In the genomic region with DNA sequence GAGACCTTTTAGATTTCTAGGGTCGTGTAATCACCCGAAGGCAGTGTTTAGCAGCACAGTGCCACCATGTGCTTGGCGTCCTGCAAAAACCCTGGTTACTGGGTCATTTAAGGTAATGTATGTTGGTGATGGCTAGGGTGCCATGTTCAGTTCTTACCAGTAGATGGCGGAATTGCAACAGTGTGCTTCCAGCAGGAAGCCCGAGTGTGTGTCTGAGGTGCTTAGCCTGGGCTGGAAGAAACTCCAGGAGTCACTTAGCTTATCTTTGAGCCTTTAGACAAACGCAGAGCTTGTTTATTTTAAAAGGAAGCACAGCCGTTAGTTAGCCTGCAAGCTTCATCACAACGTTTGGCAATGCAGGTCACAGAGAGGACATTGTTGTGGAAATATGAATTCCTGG, we compare ENCODE assay signal across 8 mouse cellular contexts. TPM values are rescaled to one million over a fixed set of nuclear protein-coding genes. Genes with fewer than 3 reads are reported as not detected.
DNase-seq lines count a peak whose midpoint lies in the region; ATAC-seq and TF ChIP-seq lines count a peak whose summit lies in the region.

No protein-coding gene starts in this region.

- dilution Hi-C loops in CH12.LX (cut with MboI; ENCODE audit: extremely low pct_ligation_motif_present, extremely low pct_unique_long_range_greater_than_20kb, low sequenced_read_pairs): no loop called here

- peaks cover 7% of the 10 kb centered on the region for H3K9me3 ChIP-seq in CH12.LX (replicated peaks; ENCODE audit: low read length)
- no peaks in the 10 kb centered on the region for H3K9me3 ChIP-seq in embryonic facial prominence, embryonic 15.5 days (replicated peaks)
- no peaks in the 10 kb centered on the region for H3K9me3 ChIP-seq in heart, embryonic 11.5 days (replicated peaks; ENCODE audit: control insufficient read depth, low read length)
- H3K9me3 ChIP-seq in kidney, embryonic 16.5 days (ENCODE audit: low read length): no peaks in the 10 kb centered on the region
- no peaks in the 10 kb centered on the region for H3K9me3 ChIP-seq in neural tube, embryonic 11.5 days (ENCODE audit: control insufficient read depth, low read length)
- H3K9me3 ChIP-seq in stomach, postnatal 0 days (ENCODE audit: control insufficient read depth, low read length): no peaks in the 10 kb centered on the region

- TF ChIP-seq EP300 in CH12.LX (IDR thresholded peaks at IDR 0.05; ENCODE audit: low read length): no peak
- TF ChIP-seq EP300 in stomach, postnatal 0 days (optimal IDR thresholded peaks at IDR 0.05): no peak

- H3K4me3 ChIP-seq in CH12.LX (replicated peaks in 1 of 3; ENCODE audit: low read depth in 2 of 3, low read length in 2 of 3, poor library complexity in 1 of 3): no peak overlapping the region
- H3K4me3 ChIP-seq in bone marrow, adult 2 months (replicated peaks; ENCODE audit: control insufficient read depth, low read depth, low read length): no peak overlapping the region
- H3K4me3 ChIP-seq in embryonic facial prominence, embryonic 15.5 days (replicated peaks): no peak overlapping the region
- H3K4me3 ChIP-seq in heart, embryonic 11.5 days (ENCODE audit: low read depth, low read length): no peak overlapping the region
- no peak overlapping the region for H3K4me3 ChIP-seq in kidney, embryonic 16.5 days (ENCODE audit: low read length)
- no peak overlapping the region for H3K4me3 ChIP-seq in neural tube, embryonic 11.5 days (ENCODE audit: low read depth, low read length)
- H3K4me3 ChIP-seq in stomach, postnatal 0 days (ENCODE audit: low read depth, low read length): no peak overlapping the region

- no peak overlapping the region for H3K9ac ChIP-seq in CH12.LX (ENCODE audit: insufficient read depth, low read depth)
- no peak overlapping the region for H3K9ac ChIP-seq in embryonic facial prominence, embryonic 15.5 days
- H3K9ac ChIP-seq in heart, embryonic 11.5 days (ENCODE audit: low read depth, low read length): no peak overlapping the region
- no peak overlapping the region for H3K9ac ChIP-seq in kidney, embryonic 16.5 days (replicated peaks; ENCODE audit: low read length)
- no peak overlapping the region for H3K9ac ChIP-seq in neural tube, embryonic 11.5 days (ENCODE audit: low read length)
- H3K9ac ChIP-seq in stomach, postnatal 0 days (ENCODE audit: low read length): no peak overlapping the region

- TF ChIP-seq POLR2A in CH12.LX (IDR thresholded peaks at IDR 0.05; ENCODE audit: low read depth, low read length): no peak
- TF ChIP-seq POLR2A in bone marrow, adult 2 months (IDR thresholded peaks at IDR 0.05; ENCODE audit: borderline replicate concordance, control insufficient read depth, low read depth, low read length): no peak

- H3K4me1 ChIP-seq in CH12.LX (ENCODE audit: control insufficient read depth in 1 of 2, insufficient read depth in 2 of 2): peaks cover 0 to 23% of the 10 kb centered on the region in 2 experiments; a peak in 2 of 4 replicates
- H3K4me1 ChIP-seq in bone marrow, adult 2 months (ENCODE audit: control insufficient read depth, insufficient read depth, low read length): no peaks in the 10 kb centered on the region
- H3K4me1 ChIP-seq in embryonic facial prominence, embryonic 15.5 days: 0 out of 2 replicates have a peak, but pooled peaks cover under 1% of the 10 kb centered on the region
- peaks cover 2% of the 10 kb centered on the region; the same call in 1 of the 2 replicates for H3K4me1 ChIP-seq in heart, embryonic 11.5 days (ENCODE audit: control insufficient read depth, insufficient read depth, low read length)
- H3K4me1 ChIP-seq in kidney, embryonic 16.5 days (ENCODE audit: insufficient read depth, low read length): no peaks in the 10 kb centered on the region
- no peaks in the 10 kb centered on the region for H3K4me1 ChIP-seq in neural tube, embryonic 11.5 days (ENCODE audit: control insufficient read depth, insufficient read depth, low read length)
- no peaks in the 10 kb centered on the region for H3K4me1 ChIP-seq in stomach, postnatal 0 days (replicated peaks; ENCODE audit: control insufficient read depth, insufficient read depth)

- in situ Hi-C loops in CH12.LX (cut with MboI; ENCODE audit: low pct_ligation_motif_present, low pct_unique_long_range_greater_than_20kb, low sequenced_read_pairs): loop anchor here (25.0 kb wide), 1 partner anchor 447 kb away; no protein-coding TSS in a partner anchor

- peak; percentile 69 for ATAC-seq in embryonic facial prominence, embryonic 15.5 days (ENCODE audit: insufficient number of reproducible peaks, low FRiP score, low TSS enrichment, low read depth)
- ATAC-seq in heart, embryonic 11.5 days (replicated peaks; ENCODE audit: insufficient number of reproducible peaks, low FRiP score, low TSS enrichment): peak; percentile 46; the same call in 1 of the 2 replicates
- peak; percentile 86 for ATAC-seq in kidney, embryonic 16.5 days (ENCODE audit: low FRiP score, low TSS enrichment)
- ATAC-seq in neural tube, embryonic 11.5 days (ENCODE audit: insufficient read depth, low FRiP score, low TSS enrichment): peak; percentile 38; the same call in 1 of the 2 replicates
- ATAC-seq in stomach, postnatal 0 days (ENCODE audit: low FRiP score, low TSS enrichment): peak; percentile 83

- peaks cover 0 to 16% of the 10 kb centered on the region in 2 experiments for H3K36me3 ChIP-seq in CH12.LX (replicated peaks in 1 of 2; ENCODE audit: control insufficient read depth in 1 of 2, insufficient read depth in 1 of 2, low read length in 1 of 2)
- no peaks in the 10 kb centered on the region for H3K36me3 ChIP-seq in embryonic facial prominence, embryonic 15.5 days
- H3K36me3 ChIP-seq in heart, embryonic 11.5 days (ENCODE audit: control insufficient read depth, insufficient read depth, low read length): peaks cover 9% of the 10 kb centered on the region
- no peaks in the 10 kb centered on the region for H3K36me3 ChIP-seq in kidney, embryonic 16.5 days (ENCODE audit: insufficient read depth, low read length)
- no peaks in the 10 kb centered on the region for H3K36me3 ChIP-seq in neural tube, embryonic 11.5 days (ENCODE audit: control insufficient read depth, insufficient read depth, low read length)
- H3K36me3 ChIP-seq in stomach, postnatal 0 days (ENCODE audit: control insufficient read depth, insufficient read depth, low read length): no peaks in the 10 kb centered on the region

- DNase-seq in CH12.LX (ENCODE audit: extremely low read depth) (peak; percentile 95), liver (peak; percentile 76)
- peak; percentile 82 for DNase-seq in neural tube, embryonic 11.5 days (ENCODE audit: low spot score)
- DNase-seq in stomach, postnatal 0 days (ENCODE audit: low spot score): peak; percentile 82

- no peak overlapping the region for H3K4me2 ChIP-seq in CH12.LX (ENCODE audit: insufficient read depth, low read depth, poor library complexity, severe bottlenecking)
- H3K4me2 ChIP-seq in embryonic facial prominence, embryonic 15.5 days (replicated peaks): no peak overlapping the region
- no peak overlapping the region for H3K4me2 ChIP-seq in heart, embryonic 11.5 days
- H3K4me2 ChIP-seq in kidney, embryonic 16.5 days (replicated peaks; ENCODE audit: low read depth, low read length): no peak overlapping the region
- H3K4me2 ChIP-seq in neural tube, embryonic 11.5 days (ENCODE audit: low read depth): no peak overlapping the region
- H3K4me2 ChIP-seq in stomach, postnatal 0 days (replicated peaks; ENCODE audit: low read depth): no peak overlapping the region

- no peak; the same call in none of the 2 replicates for TF ChIP-seq RAD21 in CH12.LX (IDR thresholded peaks at IDR 0.05; ENCODE audit: low read depth, low read length)

- H3K27ac ChIP-seq in CH12.LX (ENCODE audit: insufficient read depth, low read depth): no peak overlapping the region
- H3K27ac ChIP-seq in bone marrow, adult 2 months (ENCODE audit: control insufficient read depth, insufficient read depth, low read depth, low read length, poor library complexity): no peak overlapping the region
- no peak overlapping the region for H3K27ac ChIP-seq in embryonic facial prominence, embryonic 15.5 days (replicated peaks)
- no peak overlapping the region for H3K27ac ChIP-seq in heart, embryonic 11.5 days (ENCODE audit: low read depth, low read length)
- no peak overlapping the region for H3K27ac ChIP-seq in kidney, embryonic 16.5 days (ENCODE audit: low read length)
- no peak overlapping the region for H3K27ac ChIP-seq in neural tube, embryonic 11.5 days (ENCODE audit: low read depth, low read length)
- no peak overlapping the region; the same call in 1 of the 2 replicates for H3K27ac ChIP-seq in stomach, postnatal 0 days (replicated peaks)

- no peaks in the 10 kb centered on the region for H3K27me3 ChIP-seq in CH12.LX (replicated peaks)
- H3K27me3 ChIP-seq in embryonic facial prominence, embryonic 15.5 days: no peaks in the 10 kb centered on the region
- H3K27me3 ChIP-seq in heart, embryonic 11.5 days (ENCODE audit: control insufficient read depth, insufficient read depth, low read length): no peaks in the 10 kb centered on the region
- no peaks in the 10 kb centered on the region for H3K27me3 ChIP-seq in kidney, embryonic 16.5 days (ENCODE audit: insufficient read depth, low read length)
- H3K27me3 ChIP-seq in neural tube, embryonic 11.5 days (ENCODE audit: control insufficient read depth, insufficient read depth, low read length): no peaks in the 10 kb centered on the region
- no peaks in the 10 kb centered on the region for H3K27me3 ChIP-seq in stomach, postnatal 0 days (ENCODE audit: control insufficient read depth, insufficient read depth, low read length)

- peak; percentile 99 to 100 for TF ChIP-seq CTCF in CH12.LX (conservative IDR thresholded peaks at IDR 0.05 in 1 of 2, IDR thresholded peaks at IDR 0.05 in 1 of 2; ENCODE audit: low read depth in 2 of 2, low read length in 2 of 2)
- peak; percentile 94 for TF ChIP-seq CTCF in bone marrow, adult 2 months (IDR thresholded peaks at IDR 0.05; ENCODE audit: control insufficient read depth, insufficient read depth, low read length)
- TF ChIP-seq CTCF in stomach, postnatal 0 days (IDR thresholded peaks at IDR 0.05; ENCODE audit: low read depth): peak; percentile 99

- no peaks in the 10 kb centered on the region for H3K79me2 ChIP-seq in CH12.LX (replicated peaks; ENCODE audit: control insufficient read depth, extremely low read depth, insufficient read depth, poor library complexity, severe bottlenecking)

- WGBS in bone marrow, adult 2 months: 0% methylated on average over 8 of the region's 8 CpGs
- 2% methylated on average over 8 of the region's 8 CpGs for WGBS in embryonic facial prominence, embryonic 15.5 days
- under 1% methylated on average over 8 of the region's 8 CpGs for WGBS in heart, embryonic 11.5 days (ENCODE audit: insufficient replicate concordance)
- WGBS in kidney, embryonic 16.5 days: under 1% methylated on average over 8 of the region's 8 CpGs
- 4% methylated on average over 8 of the region's 8 CpGs for WGBS in neural tube, embryonic 11.5 days
- WGBS in stomach, postnatal 0 days: 1% methylated on average over 8 of the region's 8 CpGs

RNA-seq across cellular contexts. Expression of gene Itgb3, which starts 17.7 kb away (rescaled TPM):
- total RNA-seq in CH12.LX (2012; rRNA removed) (1.8 and 3.0 TPM in 2 replicates), CH12.LX (2014; rRNA removed) (2.9 and 3.2 TPM in 2 replicates)
- 9.5 and 11.0 TPM in 2 replicates for polyA plus RNA-seq in CH12.LX (2012; ENCODE audit: insufficient read length, low read depth)
- polyA plus RNA-seq in bone marrow, adult 2 months (2011; ENCODE audit: insufficient read depth, insufficient read length, low replicate concordance, missing spikeins): 84.3 and 141 TPM in 2 replicates
- 5.2 TPM in 2 replicates for polyA plus RNA-seq in embryonic facial prominence, embryonic 15.5 days (2015; fragmentation: Nextera tagmentation; extraction: Ambion mirVana)
- polyA plus RNA-seq in heart, embryonic 11.5 days (2014; fragmentation: Nextera tagmentation; extraction: Ambion mirVana): 3.9 and 4.6 TPM in 2 replicates
- polyA plus RNA-seq in kidney, embryonic 16.5 days (2015; fragmentation: Nextera tagmentation; extraction: Ambion mirVana): 2.2 and 3.1 TPM in 2 replicates
- 1.6 and 2.3 TPM in 2 replicates for polyA plus RNA-seq in neural tube, embryonic 11.5 days (2014; fragmentation: Nextera tagmentation; extraction: Ambion mirVana)
- 4.7 and 5.1 TPM in 2 replicates for polyA plus RNA-seq in stomach, postnatal 0 days (2015; fragmentation: Nextera tagmentation; extraction: Ambion mirVana)

RNA-seq across cellular contexts. Expression of gene Myl4, which starts 39.7 kb away (rescaled TPM):
- total RNA-seq in CH12.LX (2012; rRNA removed) (49.6 and 55.9 TPM in 2 replicates), CH12.LX (2014; rRNA removed) (39.4 and 42.8 TPM in 2 replicates)
- polyA plus RNA-seq in CH12.LX (2012; ENCODE audit: insufficient read length, low read depth): 83.0 and 93.3 TPM in 2 replicates
- 22.3 and 31.8 TPM in 2 replicates for polyA plus RNA-seq in bone marrow, adult 2 months (2011; ENCODE audit: insufficient read depth, insufficient read length, low replicate concordance, missing spikeins)
- 261 and 347 TPM in 2 replicates for polyA plus RNA-seq in embryonic facial prominence, embryonic 15.5 days (2015; fragmentation: Nextera tagmentation; extraction: Ambion mirVana)
- polyA plus RNA-seq in heart, embryonic 11.5 days (2014; fragmentation: Nextera tagmentation; extraction: Ambion mirVana): 3,018 and 3,194 TPM in 2 replicates
- 7.1 and 11.6 TPM in 2 replicates for polyA plus RNA-seq in kidney, embryonic 16.5 days (2015; fragmentation: Nextera tagmentation; extraction: Ambion mirVana)
- polyA plus RNA-seq in neural tube, embryonic 11.5 days (2014; fragmentation: Nextera tagmentation; extraction: Ambion mirVana): 33.0 and 36.4 TPM in 2 replicates
- 6.8 and 9.5 TPM in 2 replicates for polyA plus RNA-seq in stomach, postnatal 0 days (2015; fragmentation: Nextera tagmentation; extraction: Ambion mirVana)

RNA-seq across cellular contexts. Expression of gene Cdc27, which starts 39.7 kb away (rescaled TPM):
- total RNA-seq in CH12.LX (2012; rRNA removed) (34.0 and 38.7 TPM in 2 replicates), CH12.LX (2014; rRNA removed) (86.8 and 93.5 TPM in 2 replicates)
- 68.0 and 71.9 TPM in 2 replicates for polyA plus RNA-seq in CH12.LX (2012; ENCODE audit: insufficient read length, low read depth)
- 16.2 and 23.1 TPM in 2 replicates for polyA plus RNA-seq in bone marrow, adult 2 months (2011; ENCODE audit: insufficient read depth, insufficient read length, low replicate concordance, missing spikeins)
- polyA plus RNA-seq in embryonic facial prominence, embryonic 15.5 days (2015; fragmentation: Nextera tagmentation; extraction: Ambion mirVana): 37.4 and 39.6 TPM in 2 replicates
- polyA plus RNA-seq in heart, embryonic 11.5 days (2014; fragmentation: Nextera tagmentation; extraction: Ambion mirVana): 34.4 and 44.6 TPM in 2 replicates
- polyA plus RNA-seq in kidney, embryonic 16.5 days (2015; fragmentation: Nextera tagmentation; extraction: Ambion mirVana): 34.7 and 37.1 TPM in 2 replicates
- 63.6 and 63.9 TPM in 2 replicates for polyA plus RNA-seq in neural tube, embryonic 11.5 days (2014; fragmentation: Nextera tagmentation; extraction: Ambion mirVana)
- polyA plus RNA-seq in stomach, postnatal 0 days (2015; fragmentation: Nextera tagmentation; extraction: Ambion mirVana): 11.7 and 13.9 TPM in 2 replicates
